Mouse (Mus musculus) MN1 (cell line): ENCODE data around the gene Spryd4.
"Not testable (repeated sequence)": the region's sequence is repeated elsewhere in the genome, so short reads cannot be mapped to it uniquely, and the experiment has no call there.

Experiments used
- DNase-seq: peaks from one replicate; pipeline ENCODE4 v3.0.0-alpha.2; 2016; ENCODE audit warnings: low spot score

Spryd4 gene

DNA sequence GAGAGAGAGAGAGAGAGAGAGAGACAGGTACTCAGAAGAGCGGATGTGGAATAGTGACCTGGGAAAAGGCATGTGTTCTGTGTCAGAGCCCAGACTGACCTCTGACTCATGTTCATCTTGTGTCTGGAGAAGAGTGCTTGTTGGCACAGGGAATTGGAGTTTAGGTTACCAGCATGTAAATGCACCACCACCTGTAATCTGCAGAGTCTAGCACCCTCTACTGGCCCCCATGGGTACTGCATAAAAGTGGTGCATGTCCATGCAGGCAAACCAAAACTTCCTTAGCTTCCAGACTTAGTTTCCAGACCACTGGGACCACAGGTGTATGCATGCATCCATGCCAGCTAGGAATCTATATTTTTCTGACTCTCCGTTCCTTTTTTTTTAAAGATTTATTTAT is 25.6 kb downstream of the Spryd4 start:
- peak; percentile 96 for DNase-seq

- peak; percentile 83 for DNase-seq
These were observed 26.2 kb downstream of the Spryd4 start for GRCm38 (mm10) chr10:128185277-128185940.

- no peak for DNase-seq
These were observed 27.3 kb downstream of the Spryd4 start for GRCm38 (mm10) chr10:128184296-128184695.

DNA sequence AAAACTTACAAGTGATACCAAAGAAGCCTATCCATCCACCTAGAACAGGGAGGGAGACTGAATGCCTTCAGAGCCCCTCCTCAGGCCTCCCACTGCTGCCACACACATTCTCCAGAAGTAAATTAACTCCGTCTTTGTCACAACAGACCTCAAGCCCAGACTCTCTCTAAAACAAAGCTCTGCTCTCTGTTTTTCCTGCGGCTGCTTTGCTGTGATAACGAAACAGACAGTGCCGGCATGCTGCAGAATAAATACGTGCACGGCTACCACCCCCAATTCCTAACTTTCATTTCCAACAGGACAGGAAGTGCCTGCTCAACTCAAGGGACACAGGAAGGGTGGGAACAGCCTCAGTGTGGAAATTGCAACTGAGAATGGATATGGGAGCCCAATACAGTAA is 31.6 kb downstream of the Spryd4 start, which contains the start of gene Rbms2:
Gene Rbms2, minus strand, starts transcription at position 309 of the 400 bp plus-strand sequence.
- DNase-seq, result peak; percentile 38

GRCm38 (mm10) chr10:128177316-128177715 is 34.3 kb downstream of the Spryd4 start:
- no peak for DNase-seq

- DNase-seq, result peak; percentile 91
These were observed 35.4 kb downstream of the Spryd4 start for GRCm38 (mm10) chr10:128175996-128176755.

GRCm38 (mm10) chr10:128175302-128175701 is 36.3 kb downstream of the Spryd4 start:
- no peak for DNase-seq

DNA sequence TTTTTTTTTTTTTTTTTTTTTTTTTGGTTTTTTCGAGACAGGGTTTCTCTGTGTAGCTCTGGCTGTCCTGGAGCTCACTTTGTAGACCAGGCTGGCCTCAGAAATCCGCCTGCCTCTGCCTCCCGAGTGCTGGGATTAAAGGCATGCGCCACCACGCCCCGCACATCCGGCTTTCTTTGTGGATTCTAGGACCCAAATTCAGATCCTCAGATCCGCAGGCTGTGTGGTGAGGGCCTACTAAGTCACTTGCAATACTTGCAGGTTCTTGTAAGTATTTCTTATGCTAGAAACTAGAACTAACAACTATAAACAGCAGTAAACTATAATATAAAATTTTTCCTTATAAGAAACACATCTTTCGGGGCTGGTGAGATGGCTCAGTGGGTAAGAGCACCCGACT is 40.3 kb downstream of the Spryd4 start:
- not testable (repeated sequence) for DNase-seq

- no peak for DNase-seq
These were observed 44.5 kb downstream of the Spryd4 start for GRCm38 (mm10) chr10:128167091-128167490.

- DNase-seq, result not testable (repeated sequence)
These were observed 45.9 kb downstream of the Spryd4 start for GRCm38 (mm10) chr10:128165726-128166125.
